Mouse (Mus musculus): ENCODE measurements at regions not wholly inside any gene's neighbourhood (a gene's known extent, or its start where the extent isn't known, plus 50 kb on each side); places are given as distances from the start of the nearest gene placed in this dataset.

GRCm38 (mm10) chr8:126785211-126785610 is 160.4 kb downstream of the Tomm20 start:
- no peak for TF ChIP-seq KAT2A (IDR thresholded peaks at IDR 0.05; ENCODE audit: insufficient replicate concordance, low read length)
- no peak for TF ChIP-seq CTCF (conservative IDR thresholded peaks at IDR 0.05 in 1 of 2, IDR thresholded peaks at IDR 0.05 in 1 of 2; ENCODE audit: low read depth in 2 of 2, low read length in 2 of 2)
- no peak for TF ChIP-seq ZKSCAN1 (IDR thresholded peaks at IDR 0.05; ENCODE audit: borderline replicate concordance, low read depth, low read length)
- TF ChIP-seq E2F4 (IDR thresholded peaks at IDR 0.05; ENCODE audit: insufficient replicate concordance, low read depth, low read length): no peak
- TF ChIP-seq SMC3 (IDR thresholded peaks at IDR 0.05; ENCODE audit: low read depth, low read length): no peak
- TF ChIP-seq MAX (IDR thresholded peaks at IDR 0.05; ENCODE audit: low read length): no peak
